Mouse (Mus musculus): ENCODE results near the gene Mid1.
"Not testable (repeated sequence)": the region's sequence is repeated elsewhere in the genome, so short reads cannot be mapped to it uniquely, and the experiment has no call there.

Mid1 gene

GRCm38 (mm10) chrX:169890541-169890940 lies 205.5 kb downstream of the Mid1 start:
- DNase-seq: no peak

GRCm38 (mm10) chrX:169892100-169892499 lies 207.1 kb downstream of the Mid1 start:
- no peak for DNase-seq

DNA sequence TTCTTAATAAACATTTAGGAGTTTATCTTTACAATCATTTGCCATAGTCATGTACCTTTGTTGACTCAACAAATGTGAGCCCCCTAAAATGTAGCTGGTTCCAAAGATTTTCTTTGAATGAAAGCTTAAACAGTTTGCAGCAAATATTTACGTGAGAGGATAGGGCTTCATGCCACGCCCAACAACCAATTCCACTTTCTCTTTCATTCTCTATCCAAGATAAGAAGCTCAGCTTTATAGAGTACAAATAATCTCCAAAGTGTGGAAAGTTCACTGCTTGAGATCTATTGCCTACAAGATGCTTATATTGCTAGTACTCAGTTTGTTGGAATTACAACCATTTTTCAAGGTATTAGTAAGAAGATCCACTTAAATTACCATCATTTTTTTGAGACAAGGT lies 207.6 kb downstream of the Mid1 start:
- no peak for DNase-seq

DNA sequence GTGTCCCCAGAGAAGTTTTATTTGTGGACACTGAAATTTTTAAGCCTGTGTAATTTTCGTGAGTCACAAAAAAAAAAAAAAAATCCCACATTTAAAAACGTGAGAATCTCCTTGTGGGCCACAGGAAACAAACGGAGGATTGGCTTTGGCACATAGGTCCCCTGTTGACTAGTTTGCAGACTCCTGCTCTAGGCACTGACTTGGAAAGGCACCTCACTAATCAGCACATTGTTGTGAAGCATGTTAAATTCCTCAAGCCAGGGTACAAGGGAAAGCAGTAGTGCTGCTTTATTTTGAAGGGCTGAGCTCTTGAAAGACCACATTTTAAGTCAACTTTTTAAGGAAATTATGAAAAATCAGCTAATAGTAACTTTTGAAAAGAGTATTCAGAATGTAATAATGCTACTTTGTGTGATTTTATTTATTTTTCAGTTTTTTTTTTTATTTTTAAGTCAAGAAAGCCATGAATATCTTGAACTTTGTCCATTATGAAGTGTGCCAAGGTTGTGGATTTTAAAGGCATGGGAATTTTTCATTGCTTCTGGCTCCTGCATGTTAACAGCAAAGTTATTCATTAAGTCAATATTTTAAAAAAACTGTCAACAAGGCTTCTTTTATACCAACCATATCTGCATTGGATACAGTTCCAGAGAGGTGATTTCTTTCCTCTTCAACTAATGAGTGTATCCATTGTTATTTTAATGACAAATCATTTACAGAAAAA lies 214.4 kb downstream of the Mid1 start:
- no peak for DNase-seq

GRCm38 (mm10) chrX:169902860-169903259 lies 217.9 kb downstream of the Mid1 start:
- DNase-seq: no peak

DNA sequence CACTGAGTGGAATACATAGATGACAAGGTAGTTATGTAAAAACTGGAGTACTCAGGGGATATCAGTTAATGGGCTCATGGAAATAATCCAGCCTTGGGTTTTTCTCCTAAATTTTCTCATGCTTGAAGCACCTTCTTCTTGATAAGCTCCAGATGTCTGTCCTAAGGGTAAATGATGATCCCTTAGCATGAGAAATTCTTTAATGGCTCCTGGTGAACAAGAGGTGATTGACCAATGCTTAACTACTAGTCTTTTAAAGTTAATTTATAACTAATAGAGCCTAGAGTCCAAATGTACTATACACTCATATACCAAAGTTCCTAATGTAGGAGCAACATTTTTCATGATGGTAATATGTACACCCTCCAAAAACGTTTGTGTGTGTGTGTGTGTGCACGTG lies 218.7 kb downstream of the Mid1 start:
- no peak for DNase-seq

- DNase-seq: no peak
Observed at GRCm38 (mm10) chrX:169906054-169906508, 221.1 kb downstream of the Mid1 start.

DNA sequence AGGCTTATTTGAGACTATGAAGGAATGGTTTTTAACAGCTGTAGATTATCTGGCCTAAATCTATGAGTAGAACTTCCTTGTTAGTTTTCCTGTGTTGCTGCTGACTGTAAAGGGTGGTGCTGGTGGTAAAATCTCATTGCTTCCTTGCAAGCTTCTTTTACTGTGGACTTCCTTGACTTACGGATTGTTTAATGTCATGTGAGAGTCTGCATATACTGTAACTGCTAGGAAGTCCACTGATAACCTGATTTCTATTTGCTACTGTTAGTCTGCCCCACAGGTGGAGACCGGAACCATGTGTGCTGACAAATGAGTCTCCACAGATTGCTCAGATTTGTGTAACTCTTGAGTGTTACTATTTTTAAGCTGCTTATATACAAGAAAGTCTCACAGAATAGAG lies 224.9 kb downstream of the Mid1 start:
- no peak for DNase-seq

GRCm38 (mm10) chrX:169915738-169916137 lies 230.7 kb downstream of the Mid1 start:
- DNase-seq: peak; percentile 15 to 34

- no peak for DNase-seq
Observed at GRCm38 (mm10) chrX:169922541-169922940, 237.5 kb downstream of the Mid1 start.

DNA sequence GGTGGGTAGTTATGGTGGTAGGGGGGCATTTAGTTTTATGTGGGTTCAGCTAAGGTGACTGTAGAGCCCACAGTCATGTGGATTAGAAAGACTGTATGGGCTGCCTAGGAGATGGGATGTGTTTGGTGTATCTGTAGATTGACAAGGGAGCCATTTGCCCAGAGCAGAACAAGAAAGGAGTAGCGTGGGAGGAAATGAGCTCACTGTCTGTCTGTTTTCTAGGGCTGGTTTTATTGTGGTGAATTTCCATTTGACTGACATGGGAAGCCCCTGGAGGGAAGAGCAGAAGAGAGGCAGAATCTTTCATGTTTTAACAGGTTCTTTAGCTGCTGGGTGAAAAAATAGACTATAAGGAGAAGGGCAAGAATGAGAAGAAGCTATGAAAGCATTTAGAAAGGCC lies 238.4 kb downstream of the Mid1 start:
- no peak for DNase-seq

DNA sequence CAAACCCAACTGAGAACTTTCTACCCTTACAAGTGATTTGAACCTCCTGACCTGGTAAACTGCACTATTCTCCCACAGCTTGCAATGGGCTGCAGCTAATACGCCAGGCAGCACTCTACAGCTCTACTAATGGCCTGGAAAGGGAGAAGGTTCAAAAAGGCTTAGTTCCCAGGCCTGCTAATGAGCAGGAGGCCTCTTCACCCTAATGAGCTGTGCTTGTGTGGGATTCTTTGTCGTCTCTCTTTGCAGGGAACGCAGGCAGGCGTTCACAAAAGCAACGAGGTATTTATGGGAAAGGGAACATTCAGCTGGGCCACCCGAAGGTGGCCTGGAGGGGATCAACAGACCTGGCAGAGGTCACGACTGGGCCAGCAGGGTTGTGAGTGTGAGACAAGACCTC lies 240.6 kb downstream of the Mid1 start:
- no peak for DNase-seq

DNA sequence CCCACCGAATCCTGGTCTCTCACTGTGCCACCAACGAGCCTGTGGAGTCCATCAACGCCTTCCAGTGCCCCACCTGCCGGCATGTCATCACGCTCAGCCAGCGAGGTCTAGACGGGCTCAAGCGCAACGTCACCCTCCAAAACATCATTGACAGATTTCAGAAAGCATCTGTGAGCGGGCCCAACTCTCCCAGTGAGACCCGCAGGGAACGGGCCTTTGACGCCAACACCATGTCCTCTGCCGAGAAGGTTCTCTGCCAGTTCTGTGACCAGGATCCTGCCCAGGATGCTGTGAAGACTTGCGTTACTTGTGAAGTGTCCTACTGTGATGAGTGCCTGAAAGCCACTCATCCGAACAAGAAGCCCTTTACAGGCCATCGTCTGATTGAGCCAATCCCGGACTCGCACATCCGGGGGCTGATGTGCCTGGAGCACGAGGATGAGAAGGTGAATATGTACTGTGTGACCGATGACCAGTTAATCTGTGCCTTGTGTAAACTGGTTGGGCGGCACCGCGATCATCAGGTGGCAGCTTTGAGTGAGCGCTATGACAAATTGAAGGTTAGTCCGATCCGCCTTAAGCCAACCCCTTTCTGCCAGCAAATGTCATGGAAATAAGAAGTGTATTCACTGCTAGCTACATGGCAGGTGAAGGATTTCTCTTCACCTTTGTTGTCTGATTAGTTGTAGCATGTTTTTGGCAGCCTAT lies 242.3 kb downstream of the Mid1 start:
- DNase-seq: peak; percentile 7 to 49

DNA sequence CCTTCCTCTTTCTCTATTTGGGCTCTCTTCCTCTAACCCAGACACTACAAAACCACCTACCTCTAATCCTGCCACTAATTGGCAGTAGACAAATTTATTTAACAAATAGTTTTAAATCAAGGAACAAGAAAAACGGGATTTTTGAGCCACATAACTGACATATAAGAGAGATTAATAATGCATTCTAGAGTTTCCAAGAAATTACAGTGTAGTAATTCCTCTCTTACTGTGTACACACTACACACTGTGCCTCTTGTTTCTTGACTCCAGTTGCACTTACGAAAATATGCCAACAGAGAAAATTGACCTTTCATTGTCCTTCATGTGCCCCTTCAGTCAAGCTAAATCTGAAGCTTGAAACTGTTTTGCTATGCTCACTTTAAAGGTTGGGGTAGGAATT lies 245.9 kb downstream of the Mid1 start:
- no peak for DNase-seq

DNA sequence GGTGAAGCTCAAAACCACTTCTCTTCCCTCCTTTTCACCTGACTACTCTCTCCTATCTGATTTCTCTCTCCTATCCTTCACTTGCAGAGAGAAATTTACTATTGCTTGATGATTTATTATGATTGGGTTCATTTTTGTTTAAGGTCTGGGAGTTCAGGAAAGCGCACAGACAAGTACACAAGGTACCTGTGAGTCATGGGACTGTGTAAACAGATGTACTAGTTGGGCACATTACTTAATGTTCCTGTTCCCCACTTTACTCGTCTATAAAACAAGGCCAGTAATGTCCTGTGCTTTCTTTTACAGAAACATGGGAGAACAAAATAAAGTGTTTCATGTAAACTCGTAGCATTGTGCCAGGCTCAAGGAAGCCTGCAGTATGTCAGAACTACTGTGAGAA lies 248.2 kb downstream of the Mid1 start:
- DNase-seq: no peak

GRCm38 (mm10) chrX:169937119-169937719 lies 252.2 kb downstream of the Mid1 start:
- DNase-seq: no peak

GRCm38 (mm10) chrX:169940531-169940930 lies 255.5 kb downstream of the Mid1 start:
- DNase-seq: no peak

GRCm38 (mm10) chrX:169950596-169950995 lies 265.6 kb downstream of the Mid1 start:
- no peak for DNase-seq

GRCm38 (mm10) chrX:169969337-169969736 lies 284.3 kb downstream of the Mid1 start:
- peak in 1 of 2 experiments; percentile 15 for DNase-seq

DNA sequence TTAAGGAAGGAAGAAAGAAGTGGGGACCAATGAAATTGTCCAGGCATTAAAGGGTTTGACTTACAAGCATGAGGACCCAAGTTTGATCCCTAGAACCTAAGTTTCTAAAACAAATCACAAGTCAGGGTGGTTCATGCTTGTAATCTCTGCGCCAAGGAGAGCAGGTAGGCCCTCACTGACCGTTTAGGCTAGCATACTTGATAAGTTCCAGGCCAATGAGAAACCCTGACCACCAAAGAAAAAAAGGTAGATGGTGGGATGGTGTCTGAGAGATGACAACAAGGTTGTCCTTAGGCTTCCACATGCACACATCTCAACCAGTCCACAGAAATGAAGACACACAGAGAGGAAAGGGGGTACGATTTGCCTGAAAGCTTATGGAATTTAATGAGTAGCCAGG lies 284.8 kb downstream of the Mid1 start:
- DNase-seq: not testable (repeated sequence)

GRCm38 (mm10) chrX:169970546-169970945 lies 285.5 kb downstream of the Mid1 start:
- DNase-seq: not testable (repeated sequence)

GRCm38 (mm10) chrX:169971562-169971961 lies 286.6 kb downstream of the Mid1 start:
- not testable (repeated sequence) for DNase-seq

DNA sequence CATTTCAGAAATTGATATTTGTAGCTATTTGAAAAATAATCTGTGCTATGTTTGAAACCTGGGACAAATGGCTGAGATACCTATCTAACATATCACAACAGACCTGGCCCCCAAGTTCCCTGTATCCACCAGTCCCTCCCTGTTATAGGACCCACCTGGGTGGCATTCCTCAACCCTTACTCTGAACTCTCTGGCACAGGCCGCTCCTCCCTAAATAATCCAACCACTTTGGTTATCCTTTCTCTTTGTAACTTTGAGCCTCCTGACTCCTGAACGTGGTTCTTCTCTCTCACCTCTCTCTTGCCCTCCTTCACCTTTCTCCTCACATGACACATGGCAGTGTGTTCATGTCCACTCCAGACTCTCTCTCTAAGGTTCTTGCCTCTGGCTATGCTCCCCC lies 287.1 kb downstream of the Mid1 start:
- not testable (repeated sequence) for DNase-seq
